Mouse (Mus musculus): ENCODE measurements around the gene Fcho2. TPM values are rescaled to one million over a fixed set of nuclear protein-coding genes. Genes with fewer than 3 reads are reported as not detected.

The Fcho2 gene
- total and polyA plus RNA-seq, 3 experiments = 3.0 to 9.0 (median 5.6) TPM

DNA sequence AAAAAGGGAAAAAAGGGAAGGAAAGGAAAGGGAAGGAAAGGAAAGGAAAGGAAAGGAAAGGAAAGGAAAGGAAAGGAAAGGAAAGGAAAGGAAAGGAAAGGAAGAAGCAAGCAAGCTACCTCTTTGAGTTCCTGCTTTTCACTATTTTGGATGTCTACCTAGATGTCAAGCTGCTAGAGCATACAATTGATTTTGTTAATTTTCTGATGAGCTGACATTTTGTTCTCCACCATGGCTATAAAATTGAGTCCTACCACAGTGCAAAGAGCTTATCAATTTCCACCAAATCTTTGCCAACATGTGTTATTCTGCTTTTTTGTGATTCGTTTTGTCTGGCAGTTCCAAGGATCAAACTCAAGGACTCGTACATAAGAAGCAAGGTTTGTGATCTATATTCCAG lies 77.0 kb downstream of the Fcho2 start:
- Histone ChIP-seq H3K27me3 (replicated peaks) (no peaks in the 10 kb centered on the region), H3K36me3 (replicated peaks in 1 of 2; ENCODE audit: control insufficient read depth in 1 of 2, insufficient read depth in 1 of 2, low read length in 1 of 2) (peaks cover 9 to 40% of the 10 kb centered on the region in 2 experiments), H3K9ac (ENCODE audit: insufficient read depth, low read depth) (no peak overlapping the region), H3K4me1 (ENCODE audit: control insufficient read depth in 1 of 2, insufficient read depth in 2 of 2) (peaks cover 0 to 3% of the 10 kb centered on the region in 2 experiments; a peak in 1 of 4 replicates), H3K4me3 (replicated peaks in 1 of 3; ENCODE audit: low read depth in 2 of 3, low read length in 2 of 3, poor library complexity in 1 of 3) (no peak overlapping the region), H3K27ac (ENCODE audit: insufficient read depth, low read depth) (no peak overlapping the region), H3K4me2 (ENCODE audit: insufficient read depth, low read depth, poor library complexity, severe bottlenecking) (no peak overlapping the region), H3K9me3 (replicated peaks; ENCODE audit: low read length) (no peaks in the 10 kb centered on the region), H3K79me2 (replicated peaks; ENCODE audit: control insufficient read depth, extremely low read depth, insufficient read depth, poor library complexity, severe bottlenecking) (0 out of 2 replicates have a peak, but pooled peaks cover under 1% of the 10 kb centered on the region)
- dilution Hi-C loops (cut with MboI; ENCODE audit: extremely low pct_ligation_motif_present, extremely low pct_unique_long_range_greater_than_20kb, low sequenced_read_pairs) (no loop called here), in situ Hi-C loops (cut with MboI; ENCODE audit: low pct_ligation_motif_present, low pct_unique_long_range_greater_than_20kb, low sequenced_read_pairs) (no loop called here)
- TF ChIP-seq MYC (IDR thresholded peaks at IDR 0.05; ENCODE audit: low read depth, low read length) (no peak), ZKSCAN1 (IDR thresholded peaks at IDR 0.05; ENCODE audit: borderline replicate concordance, low read depth, low read length) (no peak), RAD21 (IDR thresholded peaks at IDR 0.05; ENCODE audit: low read depth, low read length) (no peak), JUN (IDR thresholded peaks at IDR 0.05; ENCODE audit: insufficient read depth, low read depth, low read length) (no peak), HCFC1 (IDR thresholded peaks at IDR 0.05; ENCODE audit: low read depth, low read length) (no peak), ZMIZ1 (IDR thresholded peaks at IDR 0.05; ENCODE audit: low read depth, low read length) (no peak)
- no peak for DNase-seq (ENCODE audit: extremely low read depth)

DNA sequence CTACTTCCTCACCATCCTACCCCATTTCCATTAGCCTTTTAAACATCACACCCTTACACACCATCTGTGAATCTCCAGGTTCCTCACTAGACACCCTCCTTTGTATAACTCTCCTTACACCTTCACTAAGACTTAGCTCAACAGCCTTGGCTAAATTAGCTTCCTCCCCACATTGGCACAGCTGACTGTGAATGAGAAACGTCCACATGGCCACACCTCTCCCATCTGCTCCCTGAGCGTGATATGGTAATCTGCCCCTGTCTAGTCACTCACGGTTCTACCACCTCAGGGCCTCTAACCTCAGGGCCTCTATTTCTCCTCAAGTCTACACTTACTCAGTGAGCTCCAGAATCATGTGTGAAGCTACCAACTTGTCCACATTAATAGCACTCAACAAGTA lies 82.0 kb downstream of the Fcho2 start:
- in situ Hi-C loops (cut with MboI; ENCODE audit: low pct_ligation_motif_present, low pct_unique_long_range_greater_than_20kb, low sequenced_read_pairs) (no loop called here), dilution Hi-C loops (cut with MboI; ENCODE audit: extremely low pct_ligation_motif_present, extremely low pct_unique_long_range_greater_than_20kb, low sequenced_read_pairs) (no loop called here)
- TF ChIP-seq USF1 (IDR thresholded peaks at IDR 0.05; ENCODE audit: low read depth, low read length) (no peak), ELF1 (IDR thresholded peaks at IDR 0.05; ENCODE audit: low read depth, low read length) (no peak), MXI1 (IDR thresholded peaks at IDR 0.05; ENCODE audit: low read depth, low read length) (no peak), EP300 (IDR thresholded peaks at IDR 0.05; ENCODE audit: low read length) (no peak), USF2 (conservative IDR thresholded peaks at IDR 0.05; ENCODE audit: low read depth, low read length) (no peak), MAX (IDR thresholded peaks at IDR 0.05; ENCODE audit: low read length) (no peak), E2F4 (IDR thresholded peaks at IDR 0.05; ENCODE audit: insufficient replicate concordance, low read depth, low read length) (no peak), ETS1 (conservative IDR thresholded peaks at IDR 0.05; ENCODE audit: low read depth, low read length) (no peak), TCF12 (IDR thresholded peaks at IDR 0.05; ENCODE audit: low read depth, low read length) (no peak), PAX5 (IDR thresholded peaks at IDR 0.05; ENCODE audit: low read length) (no peak), ZC3H11A (IDR thresholded peaks at IDR 0.05; ENCODE audit: low read depth, low read length) (no peak), MEF2A (IDR thresholded peaks at IDR 0.05; ENCODE audit: borderline replicate concordance, low read depth, low read length) (no peak)

More for the DNA sequence above, 82.0 kb downstream of the Fcho2 start:
- Histone ChIP-seq H3K36me3 (replicated peaks in 1 of 2; ENCODE audit: control insufficient read depth in 1 of 2, insufficient read depth in 1 of 2, low read length in 1 of 2) (peaks cover 24 to 56% of the 10 kb centered on the region in 2 experiments), H3K4me1 (ENCODE audit: control insufficient read depth in 1 of 2, insufficient read depth in 2 of 2) (peaks cover 0 to 4% of the 10 kb centered on the region in 2 experiments; a peak in 1 of 4 replicates), H3K79me2 (replicated peaks; ENCODE audit: control insufficient read depth, extremely low read depth, insufficient read depth, poor library complexity, severe bottlenecking) (0 out of 2 replicates have a peak, but pooled peaks cover 2% of the 10 kb centered on the region), H3K4me3 (replicated peaks in 1 of 3; ENCODE audit: low read depth in 2 of 3, low read length in 2 of 3, poor library complexity in 1 of 3) (no peak overlapping the region), H3K9me3 (replicated peaks; ENCODE audit: low read length) (no peaks in the 10 kb centered on the region), H3K9ac (ENCODE audit: insufficient read depth, low read depth) (no peak overlapping the region), H3K27me3 (replicated peaks) (no peaks in the 10 kb centered on the region), H3K27ac (ENCODE audit: insufficient read depth, low read depth) (no peak overlapping the region), H3K4me2 (ENCODE audit: insufficient read depth, low read depth, poor library complexity, severe bottlenecking) (no peak overlapping the region)
- no peak for DNase-seq (ENCODE audit: extremely low read depth)

All from CH12.LX (cell line).